Mouse (Mus musculus): ENCODE data around the gene Rims1. TPM values are rescaled to one million over a fixed set of nuclear protein-coding genes. Genes with fewer than 3 reads are reported as not detected.

The Rims1 gene
- polyA plus RNA-seq, 1 experiment, result 0.40 TPM

DNA sequence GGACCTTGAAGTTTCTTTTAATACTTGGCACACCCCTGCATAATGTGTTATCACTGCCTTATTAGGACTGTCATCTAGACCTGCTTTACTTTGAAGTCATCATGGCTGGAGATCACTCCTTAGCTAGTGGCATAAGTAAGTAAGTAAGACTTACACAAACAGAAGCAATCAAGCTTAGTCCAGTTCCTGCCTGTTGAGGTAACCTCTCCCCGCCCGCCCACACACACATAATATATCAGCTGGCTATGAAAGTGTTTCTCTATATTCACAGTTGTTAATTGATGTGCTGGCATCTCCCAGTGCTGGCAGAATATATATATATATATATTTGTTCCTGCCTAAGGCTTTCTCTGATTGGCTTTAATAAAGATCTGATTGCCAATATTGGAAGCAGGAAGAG lies 269.0 kb downstream of the Rims1 start:
- H3K4me1 ChIP-seq (ENCODE audit: control insufficient read depth, insufficient read depth, low read length), result no peaks in the 10 kb centered on the region
- H3K4me3 ChIP-seq (ENCODE audit: insufficient read depth, low read length), result no peak overlapping the region
- H3K27ac ChIP-seq (ENCODE audit: insufficient read depth, low read length), result no peak overlapping the region
- TF ChIP-seq CTCF (IDR thresholded peaks at IDR 0.05; ENCODE audit: borderline replicate concordance, insufficient read depth, low read length) (no peak), POLR2A (IDR thresholded peaks at IDR 0.05; ENCODE audit: low read depth, low read length) (no peak)

DNA sequence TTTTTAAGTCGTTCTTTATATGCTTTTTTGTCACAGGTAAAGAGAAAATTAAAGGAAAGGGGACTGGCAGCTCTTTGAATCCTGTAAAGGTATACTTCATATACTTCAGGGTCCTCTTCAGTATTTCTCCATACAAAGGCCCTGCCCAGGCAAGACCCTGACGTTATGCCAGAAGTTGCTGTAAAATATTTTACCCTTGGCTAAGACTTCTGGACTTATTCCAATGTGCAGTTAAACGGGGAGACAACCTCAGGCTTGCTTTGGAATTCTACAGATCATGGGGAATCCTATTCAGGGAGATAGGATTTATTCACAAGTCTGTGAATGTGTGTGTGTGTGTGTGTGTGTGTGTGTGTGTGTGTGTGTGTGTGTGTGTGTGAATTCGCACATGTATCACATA lies 270.7 kb downstream of the Rims1 start:
- H3K4me3 ChIP-seq (ENCODE audit: insufficient read depth, low read length), result no peak overlapping the region
- H3K27ac ChIP-seq (ENCODE audit: insufficient read depth, low read length), result no peak overlapping the region
- TF ChIP-seq POLR2A (IDR thresholded peaks at IDR 0.05; ENCODE audit: low read depth, low read length) (no peak), CTCF (IDR thresholded peaks at IDR 0.05; ENCODE audit: borderline replicate concordance, insufficient read depth, low read length) (no peak)
- no peaks in the 10 kb centered on the region for H3K4me1 ChIP-seq (ENCODE audit: control insufficient read depth, insufficient read depth, low read length)

DNA sequence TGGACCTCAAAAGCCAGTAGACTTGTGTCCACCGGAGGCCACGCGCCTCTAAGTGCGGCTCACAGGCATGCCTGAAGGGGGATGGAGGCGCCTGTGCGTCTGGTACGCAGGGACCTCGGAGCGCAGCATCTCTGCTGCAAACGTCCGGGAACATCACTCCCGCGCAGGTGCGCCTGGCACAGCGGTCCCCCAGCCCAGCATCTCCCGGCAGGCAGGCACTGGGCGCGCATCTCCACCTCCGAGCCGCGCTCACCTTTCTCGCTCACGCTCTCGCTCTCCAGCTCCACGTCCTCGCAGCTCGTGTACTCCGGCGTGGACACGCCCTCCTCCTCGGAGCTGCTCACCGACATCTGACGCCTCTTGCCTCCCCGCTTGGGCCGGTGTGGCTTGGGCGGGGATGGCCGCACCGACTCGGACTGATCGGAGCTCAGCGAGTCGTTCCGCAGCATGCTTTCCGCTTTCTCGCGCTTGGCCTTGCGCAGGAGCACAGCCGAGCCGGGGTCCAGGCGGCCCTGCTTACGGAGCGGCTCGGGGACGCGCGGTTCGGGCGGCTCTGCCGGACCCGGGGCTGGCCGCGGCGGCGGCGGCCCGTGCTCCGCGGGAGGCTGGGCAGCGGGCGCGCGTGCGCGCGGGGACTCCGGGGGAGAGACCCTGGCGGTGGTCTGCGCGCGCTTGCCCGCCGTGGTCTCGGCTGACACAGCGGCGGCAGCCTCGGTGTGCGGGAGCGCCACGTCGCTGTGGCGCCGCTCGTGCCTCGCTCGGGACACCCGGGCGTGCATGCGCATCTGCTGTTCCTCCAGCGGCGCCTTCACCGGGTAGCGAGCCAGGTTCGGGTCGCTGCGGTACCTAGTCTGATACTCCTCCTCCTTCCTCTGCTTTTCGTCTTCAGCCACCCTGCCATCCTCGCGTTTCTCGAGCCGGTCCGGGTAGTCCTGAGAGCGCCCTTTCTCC lies 272.4 kb downstream of the Rims1 start:
- no peaks in the 10 kb centered on the region for H3K4me1 ChIP-seq (ENCODE audit: control insufficient read depth, insufficient read depth, low read length)
- TF ChIP-seq CTCF (IDR thresholded peaks at IDR 0.05; ENCODE audit: borderline replicate concordance, insufficient read depth, low read length), result no peak
- peak overlapping the region; percentile 39 for H3K4me3 ChIP-seq (ENCODE audit: insufficient read depth, low read length)
- H3K27ac ChIP-seq (ENCODE audit: insufficient read depth, low read length), result no peak overlapping the region

DNA sequence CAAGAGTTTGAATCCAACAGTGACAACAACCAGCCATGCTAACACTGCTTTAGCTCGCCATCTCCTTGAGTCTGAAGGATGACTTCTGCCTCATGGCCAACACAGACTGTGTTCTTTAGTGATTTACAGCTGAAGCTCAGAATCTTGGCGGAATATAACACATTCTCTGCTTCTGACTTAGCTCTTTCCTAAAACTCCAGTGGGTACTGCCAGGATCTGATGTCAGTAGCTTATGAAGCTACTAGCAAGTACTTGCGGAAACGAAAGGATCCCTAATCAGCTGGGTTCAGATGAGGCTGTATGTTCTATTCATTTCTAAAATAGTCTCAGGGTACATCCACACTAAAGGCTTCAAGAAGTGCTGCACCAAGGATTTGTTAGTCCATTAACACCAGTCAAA lies 290.7 kb downstream of the Rims1 start:
- TF ChIP-seq CTCF (IDR thresholded peaks at IDR 0.05; ENCODE audit: borderline replicate concordance, insufficient read depth, low read length) (no peak), POLR2A (IDR thresholded peaks at IDR 0.05; ENCODE audit: low read depth, low read length) (no peak)
- Histone ChIP-seq H3K4me3 (ENCODE audit: insufficient read depth, low read length) (no peak overlapping the region), H3K27ac (ENCODE audit: insufficient read depth, low read length) (no peak overlapping the region), H3K4me1 (ENCODE audit: control insufficient read depth, insufficient read depth, low read length) (no peaks in the 10 kb centered on the region)

DNA sequence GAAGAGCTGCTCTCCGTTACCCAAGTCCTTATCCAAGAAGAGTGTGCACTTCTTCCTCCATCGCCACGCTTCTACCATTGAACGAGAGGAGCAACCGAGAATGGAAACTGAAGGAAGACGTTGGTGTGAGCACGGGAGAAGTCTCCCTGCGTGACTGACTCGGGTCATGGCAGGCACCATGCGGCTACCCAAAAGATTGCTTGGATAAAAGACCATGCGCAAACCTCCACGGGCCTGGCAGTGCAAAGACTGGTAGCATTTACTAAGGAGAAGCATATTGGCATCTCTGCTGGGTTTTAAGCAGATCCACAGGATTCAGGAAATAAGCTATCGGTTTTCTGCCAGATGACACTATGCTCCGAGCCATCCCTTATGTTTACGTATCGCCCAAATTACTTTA lies 293.4 kb downstream of the Rims1 start:
- Histone ChIP-seq H3K4me1 (ENCODE audit: control insufficient read depth, insufficient read depth, low read length) (no peaks in the 10 kb centered on the region), H3K4me3 (ENCODE audit: insufficient read depth, low read length) (no peak overlapping the region), H3K27ac (ENCODE audit: insufficient read depth, low read length) (no peak overlapping the region)
- no peak for TF ChIP-seq POLR2A (IDR thresholded peaks at IDR 0.05; ENCODE audit: low read depth, low read length)
- TF ChIP-seq CTCF (IDR thresholded peaks at IDR 0.05; ENCODE audit: borderline replicate concordance, insufficient read depth, low read length), result no peak

DNA sequence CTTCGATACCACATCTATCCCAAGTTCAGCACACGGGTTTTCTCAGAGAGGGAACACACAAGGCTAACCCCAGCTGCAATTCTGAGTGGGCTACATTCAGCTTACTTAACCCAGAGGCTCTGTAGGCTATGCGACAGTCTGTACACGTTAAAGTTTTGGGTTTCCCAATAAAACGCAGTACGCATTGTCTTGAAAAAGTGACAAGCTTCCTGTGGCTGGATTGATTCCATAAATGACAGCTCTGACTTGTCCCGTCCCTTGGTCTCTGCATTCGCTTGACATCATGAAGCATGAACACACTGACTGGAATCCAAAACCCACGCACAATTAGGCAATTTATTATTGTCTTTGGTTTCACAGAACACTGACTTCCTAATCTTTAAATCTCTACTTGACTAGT lies 294.2 kb downstream of the Rims1 start:
- Histone ChIP-seq H3K4me3 (ENCODE audit: insufficient read depth, low read length) (no peak overlapping the region), H3K4me1 (ENCODE audit: control insufficient read depth, insufficient read depth, low read length) (no peaks in the 10 kb centered on the region), H3K27ac (ENCODE audit: insufficient read depth, low read length) (no peak overlapping the region)
- no peak for TF ChIP-seq POLR2A (IDR thresholded peaks at IDR 0.05; ENCODE audit: low read depth, low read length)
- no peak for TF ChIP-seq CTCF (IDR thresholded peaks at IDR 0.05; ENCODE audit: borderline replicate concordance, insufficient read depth, low read length)

DNA sequence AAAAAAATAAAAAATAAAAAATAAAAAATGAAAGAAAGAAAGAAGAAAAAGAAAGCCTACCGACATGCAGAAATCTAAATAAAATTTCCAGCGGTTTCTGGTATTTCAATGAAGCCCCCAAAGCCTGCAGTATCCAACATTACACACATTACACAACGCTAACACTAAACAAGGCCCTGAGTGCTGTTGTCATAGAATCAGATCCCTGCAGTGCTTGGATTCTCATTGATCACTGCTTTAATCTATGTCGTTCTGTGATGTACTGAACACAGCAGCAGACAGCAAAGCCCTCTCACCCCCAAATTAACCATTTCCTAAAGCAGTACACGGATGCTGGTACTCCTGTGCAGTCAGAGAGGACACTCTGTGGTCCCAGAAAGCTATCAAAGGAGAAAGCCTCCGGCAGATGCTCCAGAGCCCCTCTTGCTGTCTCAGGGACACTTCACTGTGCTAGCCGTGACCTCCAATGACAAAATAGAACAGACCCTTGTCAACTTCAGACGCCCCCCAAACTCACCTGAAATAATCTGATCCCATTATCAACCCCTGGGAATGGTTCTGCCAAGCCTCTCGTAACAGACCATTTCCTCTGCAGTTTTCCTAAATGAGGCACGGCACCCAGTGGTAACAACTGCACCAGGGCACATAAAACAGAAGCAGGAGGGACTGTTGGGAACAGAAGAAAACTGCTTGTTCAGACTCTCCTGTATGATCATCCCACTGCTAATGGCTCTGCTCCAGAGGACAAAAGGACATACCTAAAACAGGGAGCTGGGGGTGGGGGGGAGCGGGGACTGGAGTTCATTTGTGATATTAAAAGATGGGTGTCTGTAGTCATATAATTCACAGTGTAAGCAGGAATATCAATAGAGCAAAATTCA lies 296.8 kb downstream of the Rims1 start:
- H3K4me3 ChIP-seq (ENCODE audit: insufficient read depth, low read length), result no peak overlapping the region
- no peaks in the 10 kb centered on the region for H3K4me1 ChIP-seq (ENCODE audit: control insufficient read depth, insufficient read depth, low read length)
- H3K27ac ChIP-seq (ENCODE audit: insufficient read depth, low read length), result no peak overlapping the region
- TF ChIP-seq CTCF (IDR thresholded peaks at IDR 0.05; ENCODE audit: borderline replicate concordance, insufficient read depth, low read length) (no peak), POLR2A (IDR thresholded peaks at IDR 0.05; ENCODE audit: low read depth, low read length) (no peak)

DNA sequence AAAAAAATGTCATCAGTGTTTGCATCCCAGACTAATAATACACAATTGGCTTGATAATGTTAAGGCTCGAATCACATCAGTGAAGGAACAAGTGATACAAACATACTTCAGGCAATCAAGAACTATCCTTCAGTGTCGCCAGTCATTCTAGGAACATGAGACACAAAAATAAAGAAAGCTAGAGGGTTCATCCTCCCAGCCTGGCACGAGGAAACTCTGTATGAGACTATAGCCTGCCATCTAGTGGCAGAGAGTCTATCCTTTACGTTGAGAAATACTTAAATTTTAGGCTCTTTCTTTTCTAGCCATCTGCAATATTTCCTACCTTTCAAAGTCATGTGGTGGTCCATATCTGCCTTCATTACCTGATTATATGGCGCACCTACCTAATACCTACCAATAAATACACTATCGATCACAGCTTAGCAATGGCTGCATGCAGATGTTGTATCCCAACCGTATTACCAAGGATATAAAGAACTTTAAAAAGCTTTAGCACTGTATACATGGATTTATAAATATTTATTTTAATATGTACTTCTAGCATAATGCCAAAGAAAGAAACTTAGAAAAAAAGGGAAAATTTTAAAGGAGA lies 318.4 kb downstream of the Rims1 start:
- H3K4me3 ChIP-seq (ENCODE audit: insufficient read depth, low read length), result no peak overlapping the region
- H3K4me1 ChIP-seq (ENCODE audit: control insufficient read depth, insufficient read depth, low read length), result no peaks in the 10 kb centered on the region
- H3K27ac ChIP-seq (ENCODE audit: insufficient read depth, low read length), result no peak overlapping the region
- no peak for TF ChIP-seq POLR2A (IDR thresholded peaks at IDR 0.05; ENCODE audit: low read depth, low read length)
- no peak for TF ChIP-seq CTCF (IDR thresholded peaks at IDR 0.05; ENCODE audit: borderline replicate concordance, insufficient read depth, low read length)

DNA sequence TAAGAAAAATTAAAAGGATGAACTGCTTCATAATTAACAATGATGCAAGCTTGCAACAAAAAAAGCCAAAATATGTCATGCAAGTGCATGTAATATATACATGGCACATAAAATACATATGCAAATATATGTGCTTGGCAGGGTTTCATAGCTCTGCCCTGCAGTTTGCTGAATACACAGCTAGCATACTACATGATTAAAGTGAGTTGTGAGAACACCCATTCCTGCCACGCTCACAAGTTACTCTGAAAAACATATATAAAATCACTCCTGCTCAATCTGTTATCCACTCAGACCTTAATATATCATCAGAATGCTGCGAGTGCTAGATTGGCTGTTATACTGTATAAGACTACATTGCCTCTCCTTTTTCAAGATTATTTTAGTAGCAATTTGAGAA lies 329.6 kb downstream of the Rims1 start:
- Histone ChIP-seq H3K27ac (ENCODE audit: insufficient read depth, low read length) (no peak overlapping the region), H3K4me3 (ENCODE audit: insufficient read depth, low read length) (no peak overlapping the region), H3K4me1 (ENCODE audit: control insufficient read depth, insufficient read depth, low read length) (no peaks in the 10 kb centered on the region)
- no peak for TF ChIP-seq CTCF (IDR thresholded peaks at IDR 0.05; ENCODE audit: borderline replicate concordance, insufficient read depth, low read length)
